Mouse (Mus musculus) spleen, adult 2 months (tissue): ENCODE measurements at regions not wholly inside any gene's neighbourhood (a gene's known extent, or its start where the extent isn't known, plus 50 kb on each side); places are given as distances from the start of the nearest gene placed in this dataset.

ENCODE experiments used
- CTCF ChIP-seq: fragments of 200-500 bp; IDR thresholded peaks from 2 replicates; pipeline ENCODE4 v1.5.1; 2011; ENCODE audit warnings: mild to moderate bottlenecking, inconsistent platforms; ENCODE audit not compliant: insufficient read depth, insufficient read length, insufficient replicate concordance; ENCODE audit errors: extremely low read depth
- POLR2A ChIP-seq: fragments of 200-500 bp; IDR thresholded peaks from 2 replicates; pipeline ENCODE4 v1.6.1; 2011; ENCODE audit warnings: low read depth, low read length, inconsistent platforms

- TF ChIP-seq POLR2A (no peak), CTCF (no peak)
These were observed 126.0 kb upstream of the Irf2bp2 start for GRCm38 (mm10) chr8:126719748-126720147.
